Mouse (Mus musculus) T-helper 17 cell (primary cell): ENCODE data around the gene Spg20.

Experiments used
- in situ Hi-C, 2 experiments: fragments of 300-600 bp; cut with MboI, MseI; formaldehyde crosslinking; loops; 1 replicate in 1 of 2; 2 replicates in 1 of 2; pipeline ENCODE4 v1.15.1; 2025; ENCODE audit warnings: high pct_unique_total_duplicates in 2 of 2

Gene Spg20

GRCm38 (mm10) chr3:55139837-55140236 is 27.9 kb downstream of the Spg20 start:
- in situ Hi-C loops, result no loop called here

DNA sequence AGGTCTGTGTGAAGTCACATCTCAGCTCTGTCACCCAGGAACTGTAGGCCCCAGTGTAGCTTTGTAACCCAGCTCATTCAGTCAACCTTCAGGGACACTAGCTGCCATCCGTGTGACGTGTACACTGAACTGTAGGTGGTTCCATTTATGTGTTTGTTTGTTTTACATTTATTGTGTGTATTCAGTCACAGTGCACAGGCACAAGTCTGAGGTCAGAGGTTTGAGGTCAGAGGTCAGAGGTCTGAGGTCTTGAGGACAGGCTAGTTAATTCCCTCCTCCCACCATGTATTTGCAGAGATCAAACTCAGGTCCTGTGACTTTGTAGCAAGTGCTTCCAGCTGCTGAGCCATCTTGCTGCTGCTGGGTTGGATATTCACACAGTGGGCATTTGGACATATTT is 29.5 kb downstream of the Spg20 start:
- in situ Hi-C loops, result no loop called here

- in situ Hi-C loops, result no loop called here
Observed at GRCm38 (mm10) chr3:55144916-55145315, 33.0 kb downstream of the Spg20 start.

DNA sequence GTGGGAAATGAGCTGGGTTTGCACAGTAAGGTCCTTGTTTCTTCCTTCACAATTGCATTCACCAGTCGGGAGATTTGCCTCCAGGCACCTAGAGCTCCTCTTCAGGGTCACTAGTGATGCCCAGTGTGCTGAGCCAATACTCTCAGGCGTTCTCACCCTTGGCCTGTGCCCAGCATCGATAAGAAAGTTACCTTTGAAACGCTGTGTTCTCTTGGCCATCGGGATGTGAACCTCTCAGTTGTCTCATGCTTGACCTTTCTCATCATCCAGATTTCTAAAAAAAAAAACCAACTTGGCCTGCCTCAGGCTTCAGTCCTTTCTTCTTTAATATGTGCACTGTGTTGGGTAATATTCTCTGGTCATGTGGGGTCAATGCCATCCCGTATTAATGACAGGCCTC is 34.5 kb downstream of the Spg20 start:
- in situ Hi-C loops, result no loop called here

- in situ Hi-C loops, result no loop called here
Observed at GRCm38 (mm10) chr3:55147156-55147555, 35.2 kb downstream of the Spg20 start.

- in situ Hi-C loops, result no loop called here
Observed at GRCm38 (mm10) chr3:55148091-55148490, 36.2 kb downstream of the Spg20 start.

DNA sequence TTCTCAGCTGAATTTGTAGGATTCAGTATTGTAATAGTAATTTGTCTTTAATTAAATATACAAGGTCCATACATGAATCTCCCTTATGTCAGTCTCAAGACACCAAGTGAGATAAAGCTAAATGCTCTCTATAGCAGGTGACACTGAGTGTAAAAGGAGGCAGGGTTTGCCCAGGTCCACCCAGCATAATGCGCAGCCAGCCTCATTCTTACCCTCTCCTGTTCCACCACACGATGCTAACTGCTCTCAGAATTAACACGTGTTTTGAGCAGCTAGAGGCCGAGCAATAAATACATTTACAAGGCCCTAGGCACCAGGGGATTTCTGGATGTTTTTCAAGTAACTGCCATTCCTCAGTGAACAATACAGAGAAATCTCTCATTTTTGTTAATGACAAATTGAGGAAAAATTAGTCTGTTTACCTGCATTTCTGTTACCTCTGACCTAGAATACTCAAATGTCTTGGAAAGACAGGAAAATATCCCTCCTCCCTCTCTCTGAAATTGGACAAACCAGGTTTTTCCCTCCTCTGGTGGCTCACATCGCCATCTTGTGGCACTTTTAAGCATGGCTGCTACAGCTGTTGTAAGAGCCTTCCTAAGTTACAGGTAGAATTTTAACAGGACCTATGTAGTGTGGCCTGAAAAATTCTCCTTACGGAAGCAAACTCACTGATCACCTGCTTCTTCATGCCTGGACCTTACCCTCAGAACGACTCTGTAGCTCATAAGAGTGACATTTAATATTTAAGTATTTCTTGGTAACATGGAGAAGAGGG is 39.9 kb downstream of the Spg20 start:
- in situ Hi-C loops, result no loop called here

DNA sequence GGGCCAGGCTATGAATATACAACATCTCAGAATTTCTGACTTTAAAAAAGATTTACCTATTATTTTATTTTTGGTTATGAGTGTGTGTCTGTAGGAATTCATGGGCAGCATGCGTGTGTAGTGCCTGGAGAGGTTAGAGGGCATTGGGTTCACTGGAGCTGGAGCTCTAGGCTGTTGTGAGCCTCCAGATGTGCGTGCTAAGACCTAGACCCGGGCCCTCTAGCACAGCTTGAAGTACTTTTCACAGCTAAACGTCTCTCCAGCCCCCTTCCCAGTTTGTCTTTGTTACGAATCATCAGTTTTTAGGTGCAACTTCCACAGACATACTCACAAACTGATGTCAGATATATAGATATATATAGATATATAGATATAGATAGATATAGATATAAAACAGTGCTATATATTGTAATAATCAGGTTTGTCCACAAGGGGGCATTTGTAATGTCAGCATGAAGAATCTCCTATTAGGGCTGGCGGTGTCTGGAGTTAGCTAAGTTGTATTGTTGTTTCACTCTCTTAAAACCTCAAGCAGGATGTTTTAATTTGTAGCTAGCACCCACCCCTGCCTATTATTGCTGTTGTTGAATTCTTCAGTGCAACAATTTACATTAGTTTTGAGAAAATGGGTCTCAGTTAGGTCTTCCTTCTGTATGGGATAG is 40.9 kb downstream of the Spg20 start:
- in situ Hi-C loops, result no loop called here

DNA sequence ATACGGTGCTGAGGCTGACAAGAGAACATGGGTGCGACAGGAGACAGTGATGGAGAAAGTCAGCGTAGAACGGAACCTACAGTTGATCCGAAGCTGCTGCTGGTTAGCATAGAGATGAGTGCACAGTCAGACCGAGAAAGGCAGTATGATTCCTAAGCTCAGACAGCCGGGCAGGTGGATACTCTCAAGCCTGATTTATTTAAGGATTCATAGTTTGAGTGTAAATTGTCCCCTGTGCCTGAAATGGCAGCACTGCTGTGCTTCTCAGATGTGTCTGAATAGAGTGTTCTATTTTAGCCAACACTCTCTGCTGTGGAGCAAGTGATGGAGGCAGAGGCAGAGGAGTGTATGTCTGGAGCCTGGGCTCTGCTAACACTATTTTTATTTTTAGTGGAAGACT is 42.3 kb downstream of the Spg20 start:
- in situ Hi-C loops, result no loop called here

GRCm38 (mm10) chr3:55157413-55157812 is 45.5 kb downstream of the Spg20 start:
- in situ Hi-C loops, result loop anchor here (5.0 kb wide), 3 partner anchors 80 to 205 kb away; no protein-coding TSS in a partner anchor

DNA sequence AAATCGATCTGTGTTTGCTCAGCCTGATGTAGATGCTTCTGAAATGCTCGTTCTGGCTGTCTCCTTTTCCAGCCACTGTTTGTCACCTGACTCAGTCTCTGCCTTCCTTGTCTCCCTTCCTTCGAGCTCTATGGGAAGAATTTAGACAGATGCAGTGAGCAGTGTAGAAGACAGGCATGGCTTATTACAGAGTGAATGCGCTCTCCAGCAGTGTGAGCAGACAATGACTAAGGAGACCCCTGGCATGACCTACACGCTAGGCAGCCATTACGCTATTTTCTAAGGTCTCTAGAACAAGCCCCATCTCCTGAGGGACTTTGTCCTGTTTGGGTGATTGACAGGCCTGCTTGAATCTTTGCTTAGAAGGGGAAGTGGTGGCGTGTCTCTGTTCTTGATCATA is 49.2 kb downstream of the Spg20 start:
- in situ Hi-C loops, result no loop called here

DNA sequence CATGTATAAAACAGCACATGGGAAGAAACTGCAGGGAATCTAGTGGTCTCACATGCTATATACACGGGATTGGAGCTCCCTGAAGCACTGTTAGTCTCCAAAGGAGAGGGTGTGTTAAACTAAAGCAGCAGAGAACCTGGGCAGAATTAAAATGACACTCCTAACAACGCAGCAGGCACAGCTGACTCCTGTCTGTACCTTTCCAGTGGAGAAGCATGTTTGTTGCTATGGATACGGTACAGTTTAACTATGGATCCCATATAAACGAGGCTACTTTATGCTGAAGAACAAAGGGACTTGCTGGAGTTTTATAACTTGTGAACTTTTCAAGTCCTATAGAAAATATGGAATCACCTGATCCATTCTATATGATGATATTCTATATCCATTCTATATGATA is 51.6 kb downstream of the Spg20 start:
- in situ Hi-C loops, result no loop called here

GRCm38 (mm10) chr3:55172478-55172877 is 60.6 kb downstream of the Spg20 start:
- in situ Hi-C loops, result no loop called here

DNA sequence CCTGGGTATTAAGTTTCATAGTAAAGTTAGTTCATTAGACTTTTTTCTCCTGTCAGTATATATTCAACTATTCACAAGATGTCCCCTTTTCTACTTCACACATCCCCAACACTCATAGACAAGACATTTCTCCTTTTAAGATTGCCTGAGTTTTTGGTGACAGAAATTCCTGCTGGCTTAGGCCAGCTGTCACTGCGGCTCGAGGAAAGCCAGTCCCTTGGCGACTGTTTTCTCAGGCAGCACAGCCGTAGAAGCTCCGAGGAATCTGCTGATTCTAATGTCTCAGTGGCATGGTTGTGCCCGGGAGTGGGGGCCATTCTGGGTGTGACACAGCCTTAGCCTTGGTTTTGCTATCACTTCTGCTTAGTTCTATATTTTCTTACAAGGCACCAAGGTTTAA is 65.4 kb downstream of the Spg20 start:
- in situ Hi-C loops, result no loop called here

GRCm38 (mm10) chr3:55181766-55182165 is 69.9 kb downstream of the Spg20 start, which contains the start of gene Sohlh2:
Gene Sohlh2 (plus strand): TSS chr3:55182028.
- in situ Hi-C loops, result no loop called here
